Mouse (Mus musculus): ENCODE data around the gene Gpr19.

Gene Gpr19

DNA sequence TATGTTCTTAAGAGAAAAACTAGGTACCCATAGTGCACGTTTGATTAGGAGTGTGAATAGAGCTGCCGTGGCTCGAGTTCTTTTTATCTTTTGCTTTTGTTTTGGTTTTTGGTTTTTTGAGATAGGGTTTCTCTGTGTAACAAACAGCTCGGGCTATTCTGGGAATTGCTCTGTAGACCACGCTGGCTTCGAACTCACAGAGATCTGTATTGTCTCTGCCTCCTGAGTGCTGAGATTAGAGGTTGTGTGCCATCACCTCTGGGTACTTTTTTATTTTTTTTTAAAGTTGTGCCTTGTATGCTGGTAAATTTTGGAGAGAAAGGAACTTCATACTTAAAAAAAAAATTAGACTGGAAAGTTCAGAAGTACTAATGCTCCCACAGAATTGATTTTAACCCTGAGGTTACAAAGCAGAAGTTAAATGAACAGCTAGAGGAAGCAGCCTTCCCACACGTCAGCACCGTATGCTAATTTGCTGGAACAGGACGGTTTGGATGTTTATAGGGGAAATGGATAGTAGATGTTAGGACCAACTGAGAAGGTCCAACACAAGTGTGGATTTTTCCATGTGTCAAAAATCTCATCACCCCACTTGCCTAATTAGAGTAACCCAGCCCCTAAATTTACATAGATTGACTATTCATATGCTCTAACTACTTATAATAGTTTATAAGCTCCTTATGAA, 24.3 kb upstream of the Gpr19 start:
- 32% methylated on average over 9 of the region's 9 CpGs for WGBS

DNA sequence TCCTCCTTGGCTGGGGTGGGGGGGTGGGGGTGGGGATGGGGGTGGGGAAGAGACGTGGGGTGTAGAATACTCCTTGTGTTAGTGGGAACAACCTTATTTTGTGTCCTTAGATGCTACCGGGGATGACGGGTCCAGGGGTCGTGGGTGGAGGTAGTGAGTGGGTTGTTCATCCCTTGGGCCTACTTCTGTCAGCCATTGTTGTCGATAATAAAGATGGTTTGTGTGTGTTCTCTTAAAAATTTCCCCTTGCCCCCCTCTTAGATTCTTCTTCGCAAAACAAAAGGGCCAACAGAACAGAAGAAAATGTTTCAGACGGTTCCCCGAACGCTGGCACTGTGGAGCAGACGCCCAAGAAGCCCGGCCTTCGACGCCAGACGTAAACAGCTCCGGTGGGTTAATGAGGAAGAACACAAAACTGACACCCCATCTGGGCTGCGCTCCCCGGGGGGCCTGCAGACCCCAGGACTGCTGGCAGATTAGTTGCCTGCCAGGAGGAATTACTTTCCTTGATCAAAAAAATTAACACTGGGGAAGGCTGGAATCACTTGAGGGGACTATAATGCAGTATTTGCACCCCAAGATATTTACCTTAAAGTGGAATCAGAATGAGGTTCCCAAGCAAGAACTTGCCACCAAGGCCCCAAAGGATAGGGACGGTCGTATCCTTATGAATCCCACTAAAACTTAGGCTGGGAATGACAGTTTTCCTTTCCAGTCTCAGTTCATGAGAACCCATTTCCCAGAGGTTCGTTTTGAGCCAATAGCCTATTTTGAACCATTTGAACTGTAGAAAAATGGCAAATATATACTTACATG, 23.5 kb upstream of the Gpr19 start:
- WGBS: 8% methylated on average over 20 of the region's 20 CpGs

DNA sequence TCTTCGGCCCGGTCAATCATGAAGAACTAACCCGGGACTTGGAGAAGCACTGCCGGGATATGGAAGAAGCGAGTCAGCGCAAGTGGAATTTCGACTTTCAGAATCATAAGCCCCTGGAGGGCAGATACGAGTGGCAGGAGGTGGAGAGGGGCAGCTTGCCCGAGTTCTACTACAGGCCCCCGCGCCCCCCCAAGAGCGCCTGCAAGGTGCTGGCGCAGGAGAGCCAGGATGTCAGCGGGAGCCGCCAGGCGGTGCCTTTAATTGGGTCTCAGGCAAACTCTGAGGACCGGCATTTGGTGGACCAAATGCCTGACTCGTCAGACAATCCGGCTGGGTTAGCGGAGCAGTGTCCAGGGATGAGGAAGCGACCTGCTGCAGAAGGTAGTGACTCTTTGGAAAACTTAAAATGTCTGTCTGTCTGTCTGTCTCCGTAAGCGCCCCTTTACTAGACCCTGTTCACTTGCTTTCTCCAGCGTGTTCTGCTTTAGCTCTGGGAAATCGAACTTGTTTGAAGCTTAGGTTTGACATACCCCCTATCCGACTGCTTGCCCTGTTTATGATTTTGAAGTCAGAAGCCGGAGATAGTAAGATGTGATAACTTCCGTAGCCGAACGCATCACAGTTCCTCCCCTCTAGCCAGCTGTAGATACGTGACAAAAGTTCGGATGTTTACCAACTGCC, 22.8 kb upstream of the Gpr19 start:
- WGBS: under 1% methylated on average over 32 of the region's 32 CpGs

DNA sequence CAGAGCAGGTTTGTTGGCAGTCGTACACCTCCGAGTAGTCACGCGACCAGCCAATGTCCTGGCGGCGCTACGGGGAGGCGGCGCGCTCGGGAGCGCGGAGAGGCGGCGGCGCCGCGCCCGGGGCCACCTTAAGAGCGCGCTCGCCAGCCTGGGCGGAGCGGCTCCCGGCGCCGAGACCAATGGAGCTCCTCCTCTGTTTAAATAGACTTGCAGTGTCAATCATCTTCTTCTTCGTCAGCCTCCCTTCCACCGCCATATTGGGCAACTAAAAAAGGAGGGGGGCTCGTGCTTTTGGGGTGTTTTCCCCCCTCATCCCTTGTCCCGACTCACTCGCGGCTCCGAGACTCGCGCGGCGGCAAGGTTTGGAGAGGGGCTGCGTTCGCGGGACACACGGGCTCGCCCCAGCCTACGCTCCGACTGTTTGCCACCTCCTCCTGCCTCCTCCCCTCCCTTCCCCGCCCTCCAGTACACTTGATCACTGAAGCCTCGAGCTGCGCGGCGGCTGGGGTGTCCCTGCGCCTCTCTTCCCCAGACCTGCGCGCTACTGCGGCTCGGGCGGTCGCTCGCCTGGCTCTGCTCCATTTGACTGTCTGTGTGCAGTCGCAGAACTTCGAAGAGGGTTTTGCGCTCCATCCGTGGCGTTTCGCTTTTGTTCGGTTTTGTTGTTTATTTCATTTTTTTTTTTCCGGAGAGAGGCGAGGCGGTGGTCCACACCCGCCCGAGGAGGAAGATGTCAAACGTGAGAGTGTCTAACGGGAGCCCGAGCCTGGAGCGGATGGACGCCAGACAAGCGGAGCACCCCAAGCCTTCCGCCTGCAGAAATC, 22.0 kb upstream of the Gpr19 start, which contains the start of gene Cdkn1b:
TSS of gene Cdkn1b (plus strand) at position 212 of the 824 bp plus-strand sequence.
- under 1% methylated on average over 77 of the region's 77 CpGs for WGBS

DNA sequence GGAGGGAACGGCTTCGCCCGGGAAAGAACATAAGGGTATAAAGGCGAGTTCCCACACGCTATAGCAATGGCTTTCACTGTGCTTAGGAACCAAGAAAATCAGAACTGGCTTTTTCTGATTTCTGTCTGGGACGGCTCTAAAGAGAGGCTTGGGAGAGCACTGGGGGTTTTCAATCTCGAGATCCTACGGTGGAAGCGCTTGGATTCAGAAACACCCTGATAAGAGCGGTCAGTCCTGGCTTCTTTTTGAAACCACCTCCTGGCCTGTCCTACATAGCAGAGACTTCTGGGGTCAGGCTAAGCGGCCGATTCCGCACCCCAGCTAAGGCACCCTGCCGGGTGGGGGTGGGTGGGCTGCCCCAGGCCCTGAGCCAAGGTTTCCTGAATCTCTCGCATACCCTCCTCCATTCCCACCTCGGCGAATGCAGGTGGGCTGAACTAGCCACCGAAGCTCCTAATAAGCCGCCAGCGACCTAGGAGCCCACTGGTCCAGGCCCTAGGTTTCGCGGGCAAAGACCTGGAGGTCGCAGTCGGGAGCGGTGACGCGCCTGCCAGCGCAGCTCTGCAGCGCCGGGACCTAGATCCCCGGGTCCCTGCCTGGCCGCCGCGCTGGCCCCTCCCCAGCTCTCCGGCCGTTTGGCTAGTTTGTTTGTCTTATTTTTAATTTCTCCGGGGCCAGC, 21.3 kb upstream of the Gpr19 start:
- 6% methylated on average over 37 of the region's 37 CpGs for WGBS

DNA sequence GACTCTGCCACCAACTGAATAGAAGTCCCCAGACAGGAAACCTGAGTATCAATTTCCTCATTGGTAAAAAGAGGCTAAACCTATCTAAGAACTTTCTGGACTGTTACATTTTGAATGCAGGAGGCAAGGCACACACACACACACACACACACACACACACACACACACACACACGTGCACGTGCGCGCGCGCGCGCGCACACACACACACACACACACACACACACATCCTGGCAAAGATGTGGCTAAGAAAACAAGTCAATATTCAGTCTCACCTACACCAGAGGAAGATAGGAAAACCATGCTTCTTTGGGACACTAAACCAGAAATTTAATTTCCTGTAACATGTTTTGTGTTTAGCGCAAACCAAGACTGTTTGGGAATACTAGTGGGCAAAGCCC, 20.4 kb upstream of the Gpr19 start:
- 91% methylated on average over 10 of the region's 10 CpGs for WGBS

DNA sequence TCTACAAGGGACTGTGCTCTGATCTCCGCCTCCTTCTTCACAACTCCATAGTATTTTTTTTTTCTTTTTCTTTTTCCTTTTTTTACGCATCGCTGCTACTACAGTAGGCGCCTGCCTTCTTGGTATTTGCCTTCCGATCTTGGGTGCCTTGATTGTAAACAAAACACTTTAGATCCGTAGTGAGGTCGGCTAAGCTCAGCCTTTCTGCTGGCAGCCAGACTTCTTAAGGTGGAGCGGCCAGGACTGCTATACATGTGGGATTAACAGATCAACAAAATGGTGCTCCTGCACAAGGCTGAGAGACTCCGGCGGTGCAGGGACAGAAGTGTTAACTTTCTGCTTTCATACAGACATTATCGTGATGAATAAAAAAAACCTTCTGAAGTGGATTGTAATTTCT, 18.7 kb upstream of the Gpr19 start:
- 2% methylated on average over 11 of the region's 11 CpGs for WGBS

DNA sequence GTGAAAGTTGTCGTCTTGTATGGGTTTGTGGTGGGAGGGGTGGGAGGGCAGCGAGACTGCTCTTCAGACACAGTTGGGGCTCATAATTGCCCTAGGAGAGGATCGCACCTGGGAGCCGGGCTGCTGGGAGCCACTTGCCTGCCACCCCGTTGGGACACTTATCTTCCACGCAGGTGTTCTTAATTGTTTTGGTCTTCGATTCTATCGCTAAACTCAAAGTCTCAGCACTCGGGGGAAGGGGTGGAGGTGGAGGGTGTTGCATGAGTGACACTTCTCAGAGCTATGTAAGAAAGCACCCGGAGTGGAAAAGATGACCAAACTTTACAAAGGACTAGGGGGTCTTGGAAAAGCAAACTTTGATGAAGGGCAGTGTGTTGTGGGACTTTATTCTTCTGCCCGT, 18.3 kb upstream of the Gpr19 start:
- 2% methylated on average over 11 of the region's 11 CpGs for WGBS

DNA sequence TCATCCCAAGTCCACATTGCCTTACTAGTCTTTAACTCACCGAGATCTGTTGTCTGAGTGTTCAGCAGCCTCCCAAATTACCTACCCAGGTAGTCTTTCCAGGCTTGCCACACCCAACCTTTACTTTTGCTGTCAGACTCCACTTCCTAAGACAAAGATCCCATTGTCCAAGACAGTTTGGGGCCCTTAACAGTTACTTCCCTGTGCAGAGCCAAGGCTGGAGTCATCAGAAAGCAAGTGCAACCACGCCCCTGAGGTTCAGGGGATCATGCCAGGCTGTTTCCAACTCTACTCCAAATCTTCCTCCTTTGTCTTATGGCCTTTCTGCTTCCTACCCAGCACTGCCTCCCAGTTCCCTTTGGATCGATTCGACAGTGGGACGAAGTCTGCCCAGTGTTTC, 16.1 kb upstream of the Gpr19 start:
- WGBS: 93% methylated on average over 5 of the region's 5 CpGs

DNA sequence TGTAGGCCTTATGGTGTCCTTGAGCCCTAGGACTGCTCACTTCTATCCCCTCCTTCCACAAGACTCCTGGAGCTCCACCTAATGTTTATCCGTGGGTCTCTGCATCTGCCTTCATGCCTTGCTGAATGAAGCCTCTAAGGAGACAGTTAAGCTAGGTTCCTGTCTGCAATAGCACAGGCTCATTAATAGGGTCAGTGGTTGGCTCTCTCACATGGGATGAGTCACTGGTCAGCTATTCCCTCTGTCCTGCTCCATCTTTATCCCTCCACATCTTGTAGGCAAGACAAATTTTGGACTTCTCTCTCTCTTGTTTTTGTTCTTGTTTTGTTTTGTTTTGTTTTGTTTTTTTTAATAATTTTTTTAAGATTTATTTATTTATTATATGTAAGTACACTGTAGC, 7.4 kb upstream of the Gpr19 start:
- WGBS: 75% methylated on average over 1 of the region's 1 CpGs

DNA sequence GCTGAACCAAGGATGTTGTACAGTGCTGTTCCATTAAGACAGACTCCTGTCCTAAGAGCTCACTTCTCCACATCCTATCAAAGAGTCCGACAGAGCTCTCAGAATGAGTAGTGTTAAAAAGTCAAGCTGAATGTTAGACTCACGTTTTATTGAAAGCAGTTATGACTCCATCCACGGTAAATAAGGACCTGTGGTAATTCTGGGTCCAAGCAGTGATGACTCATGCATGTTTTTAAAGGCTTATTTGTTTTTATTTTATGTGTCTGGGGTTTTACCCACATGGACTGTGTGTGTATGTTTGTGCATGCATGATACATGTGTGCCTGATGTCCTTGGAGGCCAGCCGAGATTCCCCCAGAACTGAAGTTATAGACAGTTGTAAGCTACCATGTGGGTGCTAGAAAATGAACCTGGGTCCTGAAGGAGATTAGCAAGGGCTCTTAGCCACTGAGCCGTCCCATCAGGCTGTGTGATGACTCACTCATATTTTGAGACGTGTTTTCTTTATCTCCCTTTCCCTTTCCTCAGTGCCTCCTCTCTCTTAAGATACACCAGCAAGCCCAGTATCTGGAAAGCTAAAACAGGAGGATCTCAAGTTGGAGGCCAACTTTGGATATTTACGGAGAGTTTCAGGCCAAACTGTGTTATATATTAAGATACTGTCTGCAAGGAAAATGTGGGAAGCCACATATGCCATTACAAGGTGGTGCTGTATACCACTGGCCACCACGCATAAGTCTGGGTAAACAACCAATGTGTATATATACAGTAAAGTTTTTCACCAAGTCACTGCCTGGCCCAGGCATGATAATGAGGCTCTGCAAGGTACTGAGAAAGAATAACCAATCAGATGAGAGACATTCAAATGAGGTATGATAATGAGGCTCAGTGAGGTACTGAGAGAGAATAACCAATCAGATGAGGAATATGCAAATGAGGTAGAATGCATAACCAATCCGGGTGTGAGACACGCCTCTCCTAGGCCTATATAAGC, 5.8 kb upstream of the Gpr19 start:
- 83% methylated on average over 10 of the region's 10 CpGs for WGBS

DNA sequence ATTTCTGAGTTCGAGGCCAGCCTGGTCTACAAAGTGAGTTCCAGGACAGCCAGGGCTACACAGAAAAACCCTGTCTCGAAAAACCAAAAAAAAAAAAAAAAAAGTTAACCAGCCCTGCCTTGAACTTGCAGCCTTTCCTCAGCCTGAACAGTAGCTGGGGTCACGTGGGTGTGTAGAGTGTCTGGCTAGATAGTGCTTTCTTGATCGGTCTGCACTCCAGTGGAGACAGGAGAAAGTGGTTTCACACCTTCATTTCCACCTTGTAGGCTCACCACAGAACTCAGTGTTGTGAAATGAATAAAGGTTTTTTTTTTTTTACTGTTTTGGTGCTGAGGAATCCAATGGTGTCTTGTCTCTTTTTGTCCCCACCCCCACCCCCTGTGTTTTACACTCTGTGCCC, 5.0 kb upstream of the Gpr19 start:
- 88% methylated on average over 4 of the region's 4 CpGs for WGBS

DNA sequence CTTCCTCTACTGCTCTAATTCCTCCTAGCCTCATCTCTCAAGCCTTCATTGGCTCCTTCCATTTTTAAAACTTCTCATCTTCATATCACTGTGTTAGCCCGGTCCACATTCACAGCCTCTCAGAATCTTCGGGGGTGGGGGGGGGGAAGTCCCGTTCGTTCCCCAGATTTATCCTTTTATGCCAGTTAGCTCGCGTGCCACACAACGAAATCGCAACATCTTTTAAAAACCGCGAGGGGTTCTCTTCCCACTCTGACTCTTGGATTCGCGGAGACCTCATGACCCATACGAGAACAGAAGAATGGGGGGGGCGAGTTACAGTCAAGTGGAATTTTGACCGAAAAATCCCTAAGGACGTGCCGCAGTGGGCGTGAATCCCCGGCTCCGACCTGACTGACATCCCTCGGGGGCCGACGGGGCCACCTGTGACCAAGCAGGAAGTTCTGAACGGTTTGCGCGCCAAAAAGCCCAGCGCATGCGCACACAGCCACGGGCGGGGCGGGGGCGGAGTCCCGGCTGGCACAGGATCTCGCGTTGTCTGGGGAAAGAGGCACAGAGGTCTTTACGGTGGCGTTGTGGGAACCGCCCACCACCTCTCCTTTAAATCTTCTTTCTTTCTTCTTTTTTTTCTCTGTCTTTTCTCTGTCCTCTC, 809 bp downstream of the Gpr19 start:
- 1% methylated on average over 38 of the region's 38 CpGs for WGBS

DNA sequence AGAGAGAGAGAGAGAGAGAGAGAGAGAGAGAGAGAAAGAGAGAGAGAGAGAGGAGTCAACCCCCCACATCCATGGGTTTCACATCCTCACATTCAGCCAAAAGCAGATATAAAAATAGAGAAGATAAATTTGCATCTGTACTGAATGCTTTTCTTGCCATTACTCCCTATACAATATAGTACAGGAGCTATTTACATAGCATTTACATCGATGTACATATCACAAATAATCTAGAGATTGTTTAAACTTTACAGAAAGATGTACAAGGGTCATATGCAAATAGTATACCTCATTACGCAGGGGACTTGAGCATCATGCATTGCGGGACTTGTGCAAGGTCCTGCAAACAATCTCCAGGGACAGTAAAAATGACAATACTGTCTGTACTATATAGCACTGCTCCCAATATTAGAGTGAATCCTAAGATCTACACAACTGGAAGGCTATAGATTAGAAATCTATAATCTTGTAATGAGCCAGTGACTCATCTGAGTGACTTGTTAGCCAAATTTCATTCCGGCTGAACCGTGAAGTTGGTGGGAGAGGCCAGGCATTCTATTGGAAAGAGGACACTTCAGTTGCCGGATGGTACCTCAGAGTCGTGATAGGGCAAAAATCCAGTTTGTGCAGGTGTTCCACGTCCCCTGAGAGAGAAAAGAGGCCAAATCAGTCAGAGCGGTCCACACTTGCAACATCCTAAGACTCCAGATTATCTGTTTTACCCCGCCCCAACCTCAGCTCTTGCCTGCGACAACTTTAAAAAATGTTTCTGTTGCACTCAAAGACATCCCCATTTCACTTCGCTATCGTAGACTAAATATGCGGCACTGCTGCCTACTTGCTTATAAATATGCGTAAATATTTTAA, 1.6 kb downstream of the Gpr19 start:
- WGBS: 38% methylated on average over 15 of the region's 15 CpGs

DNA sequence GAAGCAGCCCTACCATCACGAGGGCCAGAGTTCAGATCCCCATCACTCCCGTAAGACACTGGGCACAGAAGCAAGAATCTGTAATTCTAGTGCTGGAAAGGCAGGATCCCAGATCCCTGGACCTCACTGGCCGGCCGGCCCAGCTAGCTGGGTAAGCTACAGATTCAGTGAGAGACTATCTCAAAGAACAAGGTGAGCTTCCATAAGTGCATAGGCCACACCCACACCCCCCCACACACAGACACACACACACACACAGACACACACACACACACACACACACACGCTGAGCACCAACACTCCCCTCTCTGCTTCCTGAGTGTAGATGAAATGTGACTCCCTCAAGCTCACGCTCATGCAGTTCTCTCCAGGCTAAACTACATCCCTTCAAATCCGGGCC, 7.9 kb downstream of the Gpr19 start:
- WGBS: 89% methylated on average over 7 of the region's 7 CpGs

DNA sequence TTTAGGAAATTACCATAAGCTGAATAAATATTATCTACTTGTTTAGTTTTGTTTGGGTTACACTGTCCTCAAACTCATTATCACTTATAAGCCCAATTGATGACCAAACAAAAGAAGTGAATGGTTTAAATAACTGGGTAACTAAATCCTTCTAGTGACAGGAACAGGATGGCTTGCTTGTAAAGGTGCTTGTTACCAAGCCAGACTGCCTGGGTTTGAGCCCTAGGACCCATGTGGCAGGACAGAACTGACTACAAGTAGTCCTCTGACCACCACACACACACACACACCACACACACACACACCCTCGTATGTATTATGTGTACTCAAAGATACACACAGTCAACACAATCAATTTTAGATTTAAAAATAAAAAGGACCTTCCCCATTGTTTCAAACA, 8.6 kb downstream of the Gpr19 start:
- WGBS: 97% methylated on average over 1 of the region's 1 CpGs

DNA sequence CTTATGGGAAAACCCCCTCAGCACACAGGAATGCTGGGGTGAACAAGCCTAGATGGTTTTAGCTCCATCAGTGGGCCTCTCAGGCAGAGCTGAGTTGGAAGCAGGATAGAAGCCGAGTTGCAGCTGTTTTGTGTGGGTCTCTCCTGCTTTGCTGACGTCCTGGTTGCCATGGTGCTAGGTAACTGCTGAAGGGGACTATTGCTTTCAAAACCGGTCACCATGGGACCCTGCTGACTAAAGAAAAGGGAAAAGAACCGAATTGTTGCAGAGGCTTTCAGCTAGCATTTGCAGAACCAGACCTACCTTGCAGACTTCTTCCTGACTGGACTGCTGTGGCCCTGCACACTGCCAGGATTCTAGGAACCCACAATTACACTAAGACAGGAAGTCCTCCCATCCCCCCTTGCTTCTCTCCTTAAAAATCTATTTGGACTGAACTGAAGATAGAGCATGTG, 9.8 kb downstream of the Gpr19 start:
- WGBS: 7% methylated on average over 4 of the region's 4 CpGs

DNA sequence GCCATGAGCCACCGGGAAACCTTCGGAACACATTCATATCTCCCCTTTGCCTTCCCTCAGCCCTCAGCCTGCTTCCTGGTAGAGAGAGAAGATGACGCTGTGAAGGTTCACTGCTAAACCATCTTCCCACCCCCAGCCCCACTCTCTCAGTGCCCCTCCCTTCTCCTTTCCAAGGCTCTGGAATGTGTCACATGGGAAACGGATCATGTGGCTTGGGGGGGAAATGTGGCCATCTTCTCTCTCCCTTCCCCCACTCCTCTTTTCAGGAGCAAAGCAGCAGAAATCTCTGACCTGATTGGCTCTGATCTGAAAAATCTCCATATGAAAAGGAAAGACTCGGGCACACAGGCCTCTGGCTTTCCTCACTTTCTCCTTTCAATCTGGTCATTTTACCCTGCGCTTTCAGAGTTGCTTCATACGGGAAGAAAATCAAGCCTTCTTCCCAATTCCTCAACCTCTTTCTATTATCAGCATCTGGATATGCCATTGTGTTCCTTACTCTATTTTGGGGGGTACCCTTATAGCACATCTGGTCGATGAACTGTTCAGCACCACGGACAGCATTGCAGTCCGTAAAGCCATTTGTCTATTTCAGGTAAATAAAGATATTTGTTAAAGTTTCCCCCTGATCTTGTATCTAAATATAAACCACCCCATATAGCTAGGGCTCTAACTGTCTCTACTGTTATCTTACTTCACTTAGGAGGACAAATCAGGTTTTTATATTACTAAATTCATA, 10.5 kb downstream of the Gpr19 start:
- WGBS: 2% methylated on average over 10 of the region's 10 CpGs
